Mouse (Mus musculus) limb, embryonic 12.5 days (tissue): Measurements from ENCODE around the gene Btg4. TPM values are rescaled to one million over a fixed set of nuclear protein-coding genes. Genes with fewer than 3 reads are reported as not detected.

ENCODE experiments used
- ATAC-seq: fragments of 200-750 bp; cut with Nextera tagmentation; 2 replicates; pipeline ENCODE4 v1.8.0; 2017; ENCODE audit warnings: low read depth, moderate TSS enrichment; ENCODE audit not compliant: insufficient number of reproducible peaks, insufficient read depth, low FRiP score, low TSS enrichment
- H3K27ac ChIP-seq: fragments of 300-500 bp; sonication (generic); 2 replicates; pipeline ENCODE4 v1.5.1; 2016; ENCODE audit warnings: mild to moderate bottlenecking, moderate library complexity
- H3K27me3 ChIP-seq: fragments of 300-500 bp; sonication (generic); 2 replicates; pipeline ENCODE4 v1.6.1; 2016; ENCODE audit warnings: mild to moderate bottlenecking, moderate library complexity
- H3K36me3 ChIP-seq: fragments of 300-500 bp; sonication (generic); 2 replicates; pipeline ENCODE4 v1.6.1; 2016; ENCODE audit warnings: mild to moderate bottlenecking, moderate library complexity
- H3K4me1 ChIP-seq: fragments of 300-500 bp; sonication (generic); replicated peaks from 2 replicates; pipeline ENCODE4 v1.6.1; 2016
- H3K4me2 ChIP-seq: fragments of 300-500 bp; sonication (generic); 2 replicates; pipeline ENCODE4 v1.6.1; 2016; ENCODE audit warnings: mild to moderate bottlenecking, moderate library complexity
- H3K4me3 ChIP-seq: fragments of 300-500 bp; sonication (generic); replicated peaks from 2 replicates; pipeline ENCODE4 v1.5.1; 2016; ENCODE audit warnings: mild to moderate bottlenecking
- H3K9ac ChIP-seq: fragments of 300-500 bp; sonication (generic); replicated peaks from 2 replicates; pipeline ENCODE4 v1.6.1; 2016; ENCODE audit warnings: mild to moderate bottlenecking, moderate library complexity
- H3K9me3 ChIP-seq: fragments of 300-500 bp; sonication (generic); 2 replicates; pipeline ENCODE4 v1.6.1; 2016; ENCODE audit warnings: mild to moderate bottlenecking, moderate library complexity
- WGBS: fragments of 180-500 bp; shearing (Covaris S2); methylation state at CpG from one replicate; pipeline ENCODE4 v1.1.7; 2016; 5-methylcytosine and 5-hydroxymethylcytosine counted together
- polyA plus RNA-seq: library from polyadenylated mRNA; unstranded; fragments of >200 nt; fragmentation: Nextera tagmentation; extraction: Ambion mirVana; gene quantifications from 2 replicates; pipeline ENCODE4 v1.2.1, GENCODE M21; 2016

Btg4 gene
- polyA plus RNA-seq, 1 experiment from 2014 or later: not detected

- no peaks in the 10 kb centered on the region for H3K27me3 ChIP-seq
- no peak overlapping the region for H3K27ac ChIP-seq
- H3K4me1 ChIP-seq: no peaks in the 10 kb centered on the region
- WGBS: 70% methylated on average over 5 of the region's 5 CpGs
- no peak overlapping the region for H3K4me2 ChIP-seq
- H3K9me3 ChIP-seq: no peaks in the 10 kb centered on the region
- no peak for ATAC-seq
- H3K36me3 ChIP-seq: no peaks in the 10 kb centered on the region
- no peak overlapping the region for H3K4me3 ChIP-seq
- H3K9ac ChIP-seq: no peak overlapping the region
Measured at GRCm38 (mm10) chr9:51093697-51094096, 33.0 kb downstream of the Btg4 start.

GRCm38 (mm10) chr9:51096306-51096705 lies 35.6 kb downstream of the Btg4 start:
- 59% methylated on average over 2 of the region's 2 CpGs for whole genome bisulfite sequencing
- ATAC-seq: no peak

GRCm38 (mm10) chr9:51101756-51102425 lies 41.2 kb downstream of the Btg4 start, which contains the start of gene 4833427G06Rik:
4833427G06Rik (minus strand) TSS chr9:51102078.
- Histone ChIP-seq H3K36me3 (no peaks in the 10 kb centered on the region), H3K9me3 (no peaks in the 10 kb centered on the region), H3K27me3 (peaks cover 22% of the 10 kb centered on the region), H3K4me3 (peak within 1 kb of the TSS; percentile 55), H3K9ac (peak within 1 kb of the TSS; percentile 42), H3K4me2 (peak within 1 kb of the TSS; percentile 99), H3K4me1 (peaks cover 8% of the 10 kb centered on the region), H3K27ac (no peak within 1 kb of the TSS)
- no peak; the same call in 1 of the 2 replicates for ATAC-seq
- 9% methylated on average over 27 of the region's 27 CpGs for WGBS

More at GRCm38 (mm10) chr9:51096306-51096705, 35.6 kb downstream of the Btg4 start:
- H3K36me3 ChIP-seq: no peaks in the 10 kb centered on the region
- H3K27me3 ChIP-seq: peaks cover 6% of the 10 kb centered on the region
- no peaks in the 10 kb centered on the region for H3K9me3 ChIP-seq
- H3K9ac ChIP-seq: no peak overlapping the region
- no peak overlapping the region for H3K4me3 ChIP-seq
- H3K4me2 ChIP-seq: no peak overlapping the region
- H3K27ac ChIP-seq: no peak overlapping the region
- no peaks in the 10 kb centered on the region for H3K4me1 ChIP-seq

GRCm38 (mm10) chr9:51102963-51103807 lies 42.5 kb downstream of the Btg4 start:
- Histone ChIP-seq H3K4me3 (peak overlapping the region; percentile 55), H3K27ac (no peak overlapping the region), H3K4me2 (peak overlapping the region; percentile 99), H3K36me3 (no peaks in the 10 kb centered on the region), H3K9me3 (no peaks in the 10 kb centered on the region), H3K4me1 (peaks cover 8% of the 10 kb centered on the region), H3K9ac (peak overlapping the region; percentile 71), H3K27me3 (peaks cover 22% of the 10 kb centered on the region)
- ATAC-seq: peak; percentile 73
- 2% methylated on average over 37 of the region's 44 CpGs for WGBS

GRCm38 (mm10) chr9:51103808-51104514 lies 43.3 kb downstream of the Btg4 start:
- H3K4me2 ChIP-seq: peak overlapping the region; percentile 99
- H3K4me1 ChIP-seq: peaks cover 8% of the 10 kb centered on the region
- peak overlapping the region; percentile 71 for H3K9ac ChIP-seq
- H3K36me3 ChIP-seq: no peaks in the 10 kb centered on the region
- H3K9me3 ChIP-seq: no peaks in the 10 kb centered on the region
- no peak overlapping the region for H3K27ac ChIP-seq
- peak overlapping the region; percentile 55 for H3K4me3 ChIP-seq
- peaks cover 22% of the 10 kb centered on the region for H3K27me3 ChIP-seq
- 12% methylated on average over 30 of the region's 30 CpGs for WGBS
- peak; percentile 26; the same call in 1 of the 2 replicates for ATAC-seq

GRCm38 (mm10) chr9:51105751-51106150 lies 45.0 kb downstream of the Btg4 start:
- Histone ChIP-seq H3K36me3 (no peaks in the 10 kb centered on the region), H3K4me1 (peaks cover 8% of the 10 kb centered on the region), H3K27ac (no peak overlapping the region), H3K9ac (no peak overlapping the region), H3K4me3 (no peak overlapping the region), H3K9me3 (no peaks in the 10 kb centered on the region), H3K27me3 (peaks cover 17% of the 10 kb centered on the region), H3K4me2 (no peak overlapping the region)
- ATAC-seq: no peak
- 72% methylated on average over 2 of the region's 2 CpGs for WGBS

- H3K9me3 ChIP-seq: no peaks in the 10 kb centered on the region
- no peak for ATAC-seq
- H3K4me2 ChIP-seq: no peak overlapping the region
- H3K4me1 ChIP-seq: no peaks in the 10 kb centered on the region
- no peak overlapping the region for H3K9ac ChIP-seq
- H3K27ac ChIP-seq: no peak overlapping the region
- no peaks in the 10 kb centered on the region for H3K36me3 ChIP-seq
- WGBS: 81% methylated on average over 4 of the region's 4 CpGs
- no peaks in the 10 kb centered on the region for H3K27me3 ChIP-seq
- H3K4me3 ChIP-seq: no peak overlapping the region
Measured at GRCm38 (mm10) chr9:51114767-51115166, 54.1 kb downstream of the Btg4 start.

- no peaks in the 10 kb centered on the region for H3K9me3 ChIP-seq
- H3K27ac ChIP-seq: no peak overlapping the region
- no peak overlapping the region for H3K9ac ChIP-seq
- H3K4me1 ChIP-seq: no peaks in the 10 kb centered on the region
- no peak for ATAC-seq
- no peaks in the 10 kb centered on the region for H3K36me3 ChIP-seq
- H3K4me3 ChIP-seq: no peak overlapping the region
- H3K27me3 ChIP-seq: no peaks in the 10 kb centered on the region
- 51% methylated on average over 3 of the region's 3 CpGs for WGBS
- H3K4me2 ChIP-seq: no peak overlapping the region
Measured at GRCm38 (mm10) chr9:51136985-51137384, 76.3 kb downstream of the Btg4 start.

- no peak overlapping the region for H3K9ac ChIP-seq
- WGBS: 88% methylated on average over 4 of the region's 4 CpGs
- no peaks in the 10 kb centered on the region for H3K4me1 ChIP-seq
- H3K9me3 ChIP-seq: no peaks in the 10 kb centered on the region
- H3K36me3 ChIP-seq: no peaks in the 10 kb centered on the region
- no peak overlapping the region for H3K27ac ChIP-seq
- no peak for ATAC-seq
- no peak overlapping the region for H3K4me2 ChIP-seq
- no peak overlapping the region for H3K4me3 ChIP-seq
- no peaks in the 10 kb centered on the region for H3K27me3 ChIP-seq
Measured at GRCm38 (mm10) chr9:51137432-51137831, 76.7 kb downstream of the Btg4 start.

- Histone ChIP-seq H3K27ac (no peak overlapping the region), H3K9me3 (no peaks in the 10 kb centered on the region), H3K4me3 (no peak overlapping the region), H3K4me1 (no peaks in the 10 kb centered on the region), H3K36me3 (no peaks in the 10 kb centered on the region), H3K27me3 (no peaks in the 10 kb centered on the region), H3K9ac (no peak overlapping the region), H3K4me2 (no peak overlapping the region)
- no peak for ATAC-seq
- 97% methylated on average over 1 of the region's 1 CpGs for WGBS
Measured at GRCm38 (mm10) chr9:51137836-51138235, 77.1 kb downstream of the Btg4 start.

GRCm38 (mm10) chr9:51138301-51138700 lies 77.6 kb downstream of the Btg4 start:
- ATAC-seq: no peak
- Histone ChIP-seq H3K9me3 (no peaks in the 10 kb centered on the region), H3K4me2 (no peak overlapping the region), H3K4me1 (no peaks in the 10 kb centered on the region), H3K36me3 (no peaks in the 10 kb centered on the region), H3K4me3 (no peak overlapping the region), H3K9ac (no peak overlapping the region), H3K27ac (no peak overlapping the region), H3K27me3 (no peaks in the 10 kb centered on the region)
- WGBS: 98% methylated on average over 1 of the region's 1 CpGs
